Mouse (Mus musculus): ENCODE results near the gene Gm20696.

Gene Gm20696

GRCm38 (mm10) chr6:99282866-99283657 is 383.5 kb downstream of the Gm20696 start:
- DNase-seq (ENCODE audit: low spot score), result no peak

DNA sequence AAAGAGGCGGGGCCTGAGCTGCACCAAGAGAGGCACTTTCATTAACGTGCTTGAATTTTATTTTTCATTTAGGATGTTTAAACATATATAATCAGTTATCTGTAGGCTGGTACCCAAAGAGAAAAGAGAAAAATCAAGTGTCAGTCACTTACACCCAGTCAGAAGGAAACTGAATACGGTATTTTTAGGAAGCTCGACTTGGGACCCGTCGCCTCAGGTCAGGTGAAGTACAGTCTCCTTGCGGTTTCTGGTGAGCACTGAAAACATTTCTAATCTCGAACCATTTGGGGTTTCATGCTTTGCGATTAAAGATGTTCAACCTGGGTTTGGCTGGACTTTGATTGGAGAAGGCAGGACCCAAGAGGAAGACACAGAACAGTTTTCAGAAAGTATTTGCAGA is 385.2 kb downstream of the Gm20696 start:
- DNase-seq (ENCODE audit: low spot score), result no peak

DNA sequence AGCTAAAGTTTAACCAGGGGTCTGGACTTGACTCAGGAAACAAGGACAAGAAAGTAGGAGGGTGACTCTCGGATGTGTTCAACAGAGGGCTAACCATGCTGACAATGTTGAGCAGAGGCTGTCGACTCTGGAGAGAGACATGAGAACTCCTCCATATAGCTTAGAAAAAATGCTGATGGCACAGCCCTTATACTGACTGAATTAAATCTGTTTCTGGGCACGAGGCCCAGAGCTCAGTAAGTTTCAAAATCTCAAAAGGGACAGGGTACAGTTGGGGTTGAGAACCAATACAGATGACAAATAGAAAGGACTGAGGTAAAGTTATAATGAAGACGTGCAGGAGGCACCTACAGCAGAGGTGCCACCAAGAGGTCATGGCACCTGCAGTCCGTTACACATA is 386.0 kb downstream of the Gm20696 start:
- no peak for DNase-seq (ENCODE audit: low spot score)

- no peak for DNase-seq (ENCODE audit: low spot score)
Measured at GRCm38 (mm10) chr6:99277251-99277650, 389.3 kb downstream of the Gm20696 start.

GRCm38 (mm10) chr6:99276297-99276653 is 390.3 kb downstream of the Gm20696 start:
- DNase-seq (ENCODE audit: low spot score), result no peak

DNA sequence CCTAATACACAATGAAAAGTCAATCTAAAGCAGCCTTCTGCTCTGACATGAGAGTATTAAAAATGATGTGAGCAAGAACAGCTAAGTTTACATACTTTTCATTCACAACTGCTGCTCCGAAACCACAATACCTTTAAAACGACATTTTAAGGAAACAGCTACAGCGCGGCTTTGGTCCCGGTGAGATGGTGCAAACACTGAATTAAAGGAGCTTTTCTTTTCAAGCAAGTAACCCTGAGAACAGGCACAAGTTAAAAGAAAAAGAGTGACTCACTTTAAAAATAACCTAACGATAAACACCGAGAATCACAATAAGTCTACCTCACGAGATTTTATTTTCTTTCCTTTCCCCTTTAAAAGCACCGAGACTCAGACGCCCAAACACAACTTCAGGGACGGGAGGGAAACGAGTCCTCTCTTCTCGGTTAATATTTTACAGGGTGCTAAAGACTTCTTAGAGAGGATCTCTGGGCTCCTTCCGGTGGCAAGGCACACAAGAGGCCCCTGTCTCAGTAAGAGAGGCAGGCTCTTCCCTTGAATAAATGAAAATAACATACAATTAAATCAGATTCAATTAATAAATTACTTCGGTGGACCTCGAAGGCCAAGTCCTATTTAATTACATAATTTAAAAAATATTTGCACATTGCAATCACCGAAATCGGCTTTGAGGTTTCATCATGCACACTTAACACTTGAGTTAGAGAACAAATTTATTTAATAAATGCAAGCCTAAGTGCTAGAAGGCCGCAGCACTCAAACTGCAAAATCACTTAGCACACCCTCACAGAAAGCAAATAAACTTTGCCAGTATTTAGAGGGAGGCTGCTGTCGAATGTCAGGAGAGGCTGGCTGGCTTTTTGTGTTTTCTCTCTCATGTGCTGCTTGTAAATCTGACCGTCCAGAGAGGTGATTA is 391.0 kb downstream of the Gm20696 start:
- peak; percentile 9 for DNase-seq (ENCODE audit: low spot score)

GRCm38 (mm10) chr6:99274667-99275066 is 391.9 kb downstream of the Gm20696 start:
- DNase-seq (ENCODE audit: low spot score), result no peak

- DNase-seq (ENCODE audit: low spot score), result no peak
Measured at GRCm38 (mm10) chr6:99274222-99274621, 392.4 kb downstream of the Gm20696 start.

GRCm38 (mm10) chr6:99273177-99273576 is 393.4 kb downstream of the Gm20696 start:
- no peak for DNase-seq (ENCODE audit: low spot score)

DNA sequence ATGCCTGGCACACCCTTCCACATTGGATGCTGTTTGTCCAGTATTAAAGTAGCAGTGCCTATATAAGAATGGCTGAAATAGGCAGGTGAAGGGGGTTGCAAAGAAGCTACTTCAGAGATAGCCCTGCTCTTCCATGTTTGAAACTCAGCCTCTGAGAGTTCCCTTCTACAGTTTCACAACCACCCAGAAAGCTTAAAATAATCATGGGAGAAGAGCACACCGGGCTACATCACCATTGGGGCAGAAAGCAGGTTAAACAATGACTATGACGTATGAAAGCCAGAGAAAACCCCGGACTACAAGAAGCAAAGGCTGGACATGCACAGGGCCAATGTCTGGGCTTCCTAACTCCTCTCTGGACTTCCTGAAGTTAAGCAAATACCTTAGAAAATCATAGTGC is 394.4 kb downstream of the Gm20696 start:
- no peak for DNase-seq (ENCODE audit: low spot score)

- DNase-seq (ENCODE audit: low spot score), result no peak
Measured at GRCm38 (mm10) chr6:99271741-99272140, 394.9 kb downstream of the Gm20696 start.

DNA sequence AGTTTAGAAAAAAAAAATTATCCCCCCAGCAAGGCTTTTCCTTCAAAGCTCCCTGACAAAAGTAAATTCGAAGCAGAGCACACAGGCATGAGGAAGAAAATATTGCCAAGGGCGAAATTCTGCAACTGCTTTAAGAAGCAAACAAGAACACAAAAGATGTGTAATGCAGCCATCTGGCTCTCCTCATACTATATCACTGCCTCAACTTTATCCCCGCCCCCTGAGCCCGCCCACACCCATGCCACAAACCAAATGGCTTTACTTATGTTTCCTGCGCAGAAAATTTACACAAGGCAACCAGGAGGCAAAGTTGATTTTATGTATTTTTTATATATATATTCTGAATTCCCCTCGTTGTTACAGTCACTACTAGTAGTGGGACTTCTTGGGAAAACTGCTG is 396.7 kb downstream of the Gm20696 start:
- no peak for DNase-seq (ENCODE audit: low spot score)

GRCm38 (mm10) chr6:99268171-99269061 is 398.2 kb downstream of the Gm20696 start:
- DNase-seq (ENCODE audit: low spot score), result no peak

DNA sequence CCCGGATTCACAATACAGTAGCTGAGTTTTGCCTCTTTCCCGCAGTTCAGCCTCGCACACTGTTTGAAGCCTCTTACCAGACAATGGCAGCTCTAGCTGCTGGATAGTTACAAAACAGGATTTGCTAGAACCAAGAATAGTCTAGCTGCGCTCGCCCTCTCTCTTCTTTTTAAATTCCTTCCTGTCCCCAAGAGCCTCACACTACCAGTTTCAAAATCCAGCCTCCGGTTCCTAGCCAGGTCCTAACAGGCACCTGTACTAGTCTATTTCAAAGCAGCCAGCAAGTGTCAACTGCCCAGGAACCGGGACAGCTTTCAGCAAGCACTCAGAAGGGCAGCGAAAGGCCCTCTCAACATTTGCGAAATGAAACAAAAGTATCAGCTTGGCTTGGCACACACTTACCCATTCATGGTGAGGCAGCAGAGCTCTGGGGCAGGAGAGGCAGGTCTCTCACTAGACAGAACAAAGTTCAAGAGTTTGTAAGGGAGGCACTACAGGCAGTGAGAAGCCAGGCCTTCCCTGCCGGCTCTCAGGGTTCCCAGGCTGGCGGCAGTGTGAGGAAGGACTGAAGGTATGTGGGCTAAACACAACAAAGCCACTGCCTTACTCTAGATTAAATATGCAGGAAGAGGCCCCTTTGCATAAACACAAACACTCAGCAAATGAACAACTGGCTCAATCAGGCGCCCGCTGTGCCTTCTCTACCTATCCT is 400.5 kb downstream of the Gm20696 start:
- no peak for DNase-seq (ENCODE audit: low spot score)

DNA sequence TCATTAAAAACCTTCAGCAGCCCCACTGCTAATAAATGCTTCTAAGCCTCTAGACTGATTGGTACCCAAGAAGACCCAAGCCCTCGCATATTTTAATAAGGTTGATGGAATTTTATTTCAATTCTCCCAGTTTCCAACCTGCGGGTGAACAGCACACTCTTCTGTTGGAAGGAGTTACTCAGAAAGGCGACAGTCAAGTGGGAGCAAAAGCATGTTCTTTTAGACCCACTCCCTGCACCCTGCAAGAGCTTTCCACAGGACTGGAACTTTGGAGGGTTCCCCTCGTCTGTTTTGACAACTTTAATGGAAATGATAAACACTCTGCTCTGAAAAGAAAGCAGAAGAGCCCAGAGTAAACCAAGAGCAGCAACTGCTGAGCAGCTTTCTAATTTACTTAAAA is 401.4 kb downstream of the Gm20696 start:
- no peak for DNase-seq (ENCODE audit: low spot score)

- DNase-seq (ENCODE audit: low spot score), result no peak
Measured at GRCm38 (mm10) chr6:99264192-99265093, 402.2 kb downstream of the Gm20696 start.

DNA sequence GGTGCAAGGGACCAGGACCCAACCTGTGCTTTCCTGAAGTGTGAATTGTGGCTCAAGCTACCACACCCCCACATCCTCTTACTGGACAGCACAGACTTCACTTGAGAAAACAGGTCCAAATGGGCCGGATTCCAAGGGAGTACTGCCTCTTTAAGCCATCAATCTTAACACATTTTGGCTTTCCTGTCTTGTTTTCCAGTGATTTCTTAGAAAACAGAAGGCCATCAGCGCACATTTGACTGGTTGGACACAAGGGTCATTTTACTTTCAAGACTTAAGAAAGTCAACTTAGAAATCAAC is 402.8 kb downstream of the Gm20696 start:
- DNase-seq (ENCODE audit: low spot score), result no peak

DNA sequence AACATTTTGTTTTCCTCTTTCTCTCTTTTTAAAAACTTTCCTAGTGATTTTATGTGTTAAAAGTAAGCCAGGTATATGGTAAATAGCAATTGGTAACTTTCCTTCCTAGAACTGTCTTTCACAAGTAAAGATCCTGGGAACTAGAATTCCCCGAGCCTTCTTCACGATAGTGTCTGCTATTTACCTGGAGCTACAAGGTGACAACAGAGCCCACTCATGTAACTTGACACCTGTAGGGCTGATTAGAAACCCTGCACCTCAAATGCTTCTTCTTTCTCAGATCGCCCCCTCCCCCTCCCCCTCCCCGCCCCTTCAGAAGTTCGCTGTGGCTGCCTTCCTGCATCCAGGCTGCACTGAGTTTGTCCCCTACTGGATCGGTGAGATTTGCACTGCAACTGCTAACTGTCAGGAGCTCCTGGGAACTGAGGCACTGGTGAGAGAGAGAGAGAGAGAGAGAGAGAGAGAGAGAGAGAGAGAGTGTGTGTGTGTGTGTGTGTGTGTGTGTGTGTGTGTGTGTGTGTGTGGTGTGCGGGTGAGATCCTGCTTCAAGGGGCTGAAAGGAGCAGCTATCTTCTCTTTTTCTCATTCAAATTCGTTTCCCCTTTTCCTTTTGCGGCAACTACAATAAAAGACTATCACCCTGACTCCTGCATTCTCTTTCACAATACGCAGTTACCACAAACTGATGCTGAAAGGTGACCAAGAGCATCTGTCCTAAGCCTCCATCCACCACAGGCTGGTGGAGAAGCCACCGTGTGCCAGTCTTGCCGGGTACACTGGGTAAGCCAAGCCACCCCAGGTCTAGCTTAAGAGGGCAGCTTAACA is 403.3 kb downstream of the Gm20696 start:
- no peak for DNase-seq (ENCODE audit: low spot score)

GRCm38 (mm10) chr6:99261737-99262130 is 404.9 kb downstream of the Gm20696 start:
- DNase-seq (ENCODE audit: low spot score), result no peak

Data from MN1 (cell line).